Mouse (Mus musculus) c-Kit-negative CD71-positive TER-119-positive erythroid progenitor cells, embryonic 14.5 days (primary cell): ENCODE data around the gene Ldlrad3.

Experiments used
- DNase-seq: peaks from one replicate; pipeline ENCODE4 v3.0.0-alpha.2; 2013; ENCODE audit warnings: low read depth, low spot score

Ldlrad3 gene

GRCm38 (mm10) chr2:101906379-101906690 is 279.9 kb downstream of the Ldlrad3 start:
- DNase-seq, result no peak

GRCm38 (mm10) chr2:101905534-101906378 is 280.4 kb downstream of the Ldlrad3 start:
- no peak for DNase-seq

GRCm38 (mm10) chr2:101902196-101902595 is 284.0 kb downstream of the Ldlrad3 start:
- DNase-seq, result no peak
